Mouse (Mus musculus) E14TG2a.4 (cell line): ENCODE results near the gene Crip3.

ENCODE experiments used
- CTCF ChIP-seq: conservative IDR thresholded peaks from 2 replicates; pipeline ENCODE4 v1.5.1; 2014; ENCODE audit warnings: low read length
- NANOG ChIP-seq: IDR thresholded peaks from 2 replicates; pipeline ENCODE4 v1.6.1; 2014; ENCODE audit warnings: borderline replicate concordance, low read length, mixed read lengths

GRCm38 (mm10) chr17:46455110-46455691, 26.5 kb downstream of the Crip3 start:
- TF ChIP-seq CTCF (no peak), NANOG (no peak)
